Mouse (Mus musculus) retina, postnatal 7 days (tissue): ENCODE measurements at regions not wholly inside any gene's neighbourhood (a gene's known extent, or its start where the extent isn't known, plus 50 kb on each side); places are given as distances from the start of the nearest gene placed in this dataset.

Experiments
- DNase-seq: peaks from one replicate; pipeline ENCODE4 v3.0.0-alpha.2; 2012; ENCODE audit warnings: low read depth, low spot score

DNA sequence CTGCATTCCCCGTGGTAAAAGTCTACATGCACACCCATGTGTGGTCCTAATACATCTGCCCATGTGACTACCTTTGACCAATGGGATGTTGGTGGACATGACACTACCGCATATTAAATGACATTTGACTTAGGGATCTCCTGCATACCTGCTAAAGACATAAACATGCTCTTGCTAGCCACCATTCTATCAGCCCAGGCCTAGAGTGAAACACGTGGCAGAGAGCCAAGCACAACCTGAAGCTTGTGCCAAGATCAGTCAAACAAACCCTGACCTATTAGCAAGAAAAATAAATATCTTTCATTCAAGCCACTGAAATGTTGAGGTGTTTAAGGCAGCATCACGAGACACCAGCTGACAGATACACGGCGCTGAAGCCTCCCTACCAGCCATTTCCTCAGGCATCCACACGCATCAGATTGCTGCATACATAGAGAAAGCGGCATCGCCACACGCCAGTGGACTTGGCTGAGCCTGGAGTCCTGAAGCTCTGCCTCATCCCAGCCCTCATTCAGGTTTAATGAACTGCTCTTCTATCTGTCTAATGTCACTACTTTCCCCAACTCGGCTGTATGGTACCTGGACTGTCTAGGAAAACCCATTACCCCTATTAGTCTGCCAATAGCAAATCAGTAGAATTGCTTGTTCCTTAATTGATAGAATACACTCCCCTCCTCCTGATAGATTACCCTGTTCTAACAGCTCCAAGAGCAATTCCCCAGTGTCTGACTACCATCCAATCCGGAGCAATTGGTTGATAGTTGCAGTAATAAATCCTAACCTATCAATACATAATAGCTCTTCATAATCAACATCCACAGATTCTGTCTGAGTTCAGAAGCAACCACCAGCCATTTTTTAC is 242.8 kb upstream of the Rsrc1 start:
- DNase-seq, result no peak

DNA sequence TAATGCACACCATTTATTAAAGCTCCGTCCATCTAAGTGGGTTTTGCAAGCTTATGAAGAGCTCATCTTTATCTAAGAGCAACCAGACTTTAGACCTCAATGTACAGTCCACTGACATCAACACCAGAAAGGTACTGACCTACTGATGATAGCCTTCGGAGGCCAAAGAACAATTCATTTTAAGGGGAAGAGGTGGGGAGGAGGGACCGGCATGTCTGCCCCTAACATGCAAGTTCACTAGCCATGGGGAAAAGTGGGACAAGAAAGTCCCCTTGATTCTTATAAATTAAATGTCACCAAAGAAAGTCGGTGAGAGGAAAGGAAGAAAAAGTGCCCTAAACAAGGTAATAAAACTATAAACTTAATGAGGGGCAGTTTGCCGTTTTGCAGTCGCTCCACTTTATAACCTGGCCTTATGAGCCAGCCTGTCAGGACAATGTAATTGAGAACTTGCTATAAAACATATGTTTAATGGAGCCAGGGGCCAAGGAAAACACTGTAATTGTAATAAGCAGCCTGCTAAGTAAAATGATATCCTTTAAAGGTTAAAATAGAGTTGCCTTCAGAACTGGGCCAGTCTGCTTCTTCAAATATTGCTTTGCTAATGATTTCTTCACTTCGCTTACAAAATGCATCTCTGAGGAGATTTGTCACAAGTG is 241.7 kb upstream of the Rsrc1 start:
- DNase-seq, result no peak

DNA sequence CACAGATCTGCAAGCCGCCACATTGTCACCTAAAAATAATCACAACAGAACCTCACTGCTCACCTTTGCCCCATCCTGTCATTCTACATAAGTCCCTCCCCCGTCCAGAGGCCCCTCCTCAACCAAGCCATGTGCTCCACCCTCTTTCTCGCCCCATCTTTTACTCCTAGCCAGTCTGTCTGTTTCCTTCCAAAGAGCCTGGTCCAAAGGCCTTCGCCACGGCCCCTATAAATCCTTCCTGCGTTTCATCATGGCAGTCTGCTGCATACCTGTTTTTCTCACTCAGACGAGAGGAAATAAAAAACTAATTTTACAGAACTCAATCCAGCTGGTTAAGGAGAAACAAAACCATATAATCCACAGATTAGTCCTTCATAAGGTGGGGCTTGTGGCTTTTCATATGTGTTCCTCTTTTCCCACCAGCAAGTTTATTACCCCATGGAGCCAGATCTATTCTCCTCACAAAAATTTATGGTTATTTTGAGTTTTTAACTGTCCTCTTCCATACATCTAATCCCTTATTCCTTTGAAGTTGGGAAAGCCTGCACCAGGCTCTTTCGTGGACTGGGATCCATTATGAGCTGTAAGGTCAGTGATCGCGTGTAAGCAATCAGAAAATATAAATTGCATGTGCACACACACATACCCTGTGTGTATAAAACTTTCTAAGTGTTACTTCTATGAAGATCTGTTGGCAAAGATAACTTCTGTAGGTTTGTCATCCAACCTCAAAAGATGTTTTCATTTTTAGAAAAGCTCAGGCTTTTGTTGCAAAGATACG is 236.9 kb upstream of the Rsrc1 start:
- DNase-seq, result no peak

DNA sequence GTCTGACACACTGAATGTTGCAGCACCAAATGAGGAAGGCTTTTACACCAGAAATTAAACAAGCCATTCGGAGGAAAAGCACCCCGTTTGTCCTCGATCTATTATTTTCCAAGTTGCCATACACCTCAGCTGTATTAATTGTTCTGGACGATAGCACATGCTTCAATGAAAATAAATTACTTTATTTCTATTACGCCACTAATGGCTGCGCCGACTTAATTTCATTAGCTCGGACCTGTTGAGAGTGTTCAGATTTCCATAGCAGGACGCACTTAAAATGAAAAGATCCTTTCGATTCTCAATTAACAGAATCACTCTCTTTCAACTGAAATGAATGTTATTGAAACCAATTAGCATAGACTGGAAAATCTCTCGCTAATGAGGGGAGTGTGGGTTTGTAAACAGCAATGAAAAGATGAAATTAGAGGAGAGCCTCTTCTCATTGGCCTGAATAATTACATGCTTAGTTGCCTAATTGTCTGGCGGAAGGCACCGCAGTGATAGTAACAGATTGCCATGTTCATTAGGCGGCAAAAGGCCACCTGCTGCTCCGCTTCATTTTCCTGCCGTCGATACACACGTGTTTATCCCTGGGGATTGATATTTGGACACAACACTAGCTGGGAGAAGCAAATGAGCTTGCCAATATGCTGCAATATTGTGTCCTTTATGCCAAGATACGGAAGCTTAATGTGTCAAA is 234.7 kb upstream of the Rsrc1 start:
- DNase-seq, result peak; percentile 38

GRCm38 (mm10) chr3:66747073-66747710 is 234.0 kb upstream of the Rsrc1 start:
- DNase-seq, result no peak

DNA sequence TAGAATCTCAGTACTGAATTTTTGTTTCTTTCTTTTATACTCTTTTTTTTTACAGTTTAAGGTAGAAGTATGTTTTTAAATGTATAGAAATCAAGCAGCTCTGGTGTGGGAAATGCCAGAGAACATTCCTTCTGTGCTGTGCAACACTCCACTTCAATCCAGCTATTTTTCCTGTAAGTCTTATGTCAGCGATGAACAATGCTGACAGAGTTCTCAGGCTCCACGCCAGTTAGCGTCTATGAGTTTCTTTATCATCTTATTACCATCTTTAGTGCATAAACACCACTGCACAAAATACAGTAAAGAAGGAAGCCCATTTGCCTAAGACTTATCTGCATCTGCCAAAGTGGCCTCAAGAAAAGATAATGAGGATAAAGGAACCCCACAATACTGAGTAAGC is 223.0 kb upstream of the Rsrc1 start:
- DNase-seq, result no peak

- DNase-seq, result no peak
Measured at GRCm38 (mm10) chr3:66759841-66760240, 221.3 kb upstream of the Rsrc1 start.

GRCm38 (mm10) chr3:66762446-66762845 is 218.7 kb upstream of the Rsrc1 start:
- no peak for DNase-seq

DNA sequence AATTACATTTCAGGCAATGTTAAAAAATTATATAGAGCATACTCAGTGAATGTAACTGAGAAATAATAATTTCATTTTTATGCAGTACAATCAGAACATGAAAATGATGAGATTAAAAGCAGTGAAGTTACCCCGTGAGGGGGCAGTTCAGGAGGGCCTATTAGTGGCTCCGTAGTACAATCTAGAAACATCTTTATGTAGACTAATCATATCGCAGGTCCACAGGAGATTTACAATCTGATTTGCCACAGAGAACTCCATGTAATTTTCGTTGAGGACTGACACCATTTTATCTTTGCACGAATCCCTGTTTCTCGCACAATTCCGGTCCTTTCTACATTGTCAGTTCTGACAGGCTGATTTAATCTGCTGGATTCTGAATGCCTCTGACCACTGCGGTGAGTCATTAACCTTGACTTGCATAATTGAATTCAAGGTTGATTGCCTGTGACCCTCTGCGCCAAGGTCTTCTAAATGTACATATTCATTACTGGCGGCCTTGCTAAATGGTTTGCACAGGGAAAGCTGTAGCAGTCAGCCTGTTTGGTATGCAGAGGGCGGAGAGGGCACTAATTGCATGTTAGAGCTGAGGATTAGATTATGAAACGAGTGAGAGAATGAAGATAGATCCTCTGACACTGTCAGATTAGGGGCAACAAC is 183.7 kb upstream of the Rsrc1 start:
- DNase-seq, result no peak

- DNase-seq, result no peak
Measured at GRCm38 (mm10) chr3:66798292-66798691, 182.9 kb upstream of the Rsrc1 start.

GRCm38 (mm10) chr3:66802538-66802937 is 178.7 kb upstream of the Rsrc1 start:
- DNase-seq, result no peak

GRCm38 (mm10) chr3:66806176-66806575 is 175.0 kb upstream of the Rsrc1 start:
- DNase-seq, result no peak

DNA sequence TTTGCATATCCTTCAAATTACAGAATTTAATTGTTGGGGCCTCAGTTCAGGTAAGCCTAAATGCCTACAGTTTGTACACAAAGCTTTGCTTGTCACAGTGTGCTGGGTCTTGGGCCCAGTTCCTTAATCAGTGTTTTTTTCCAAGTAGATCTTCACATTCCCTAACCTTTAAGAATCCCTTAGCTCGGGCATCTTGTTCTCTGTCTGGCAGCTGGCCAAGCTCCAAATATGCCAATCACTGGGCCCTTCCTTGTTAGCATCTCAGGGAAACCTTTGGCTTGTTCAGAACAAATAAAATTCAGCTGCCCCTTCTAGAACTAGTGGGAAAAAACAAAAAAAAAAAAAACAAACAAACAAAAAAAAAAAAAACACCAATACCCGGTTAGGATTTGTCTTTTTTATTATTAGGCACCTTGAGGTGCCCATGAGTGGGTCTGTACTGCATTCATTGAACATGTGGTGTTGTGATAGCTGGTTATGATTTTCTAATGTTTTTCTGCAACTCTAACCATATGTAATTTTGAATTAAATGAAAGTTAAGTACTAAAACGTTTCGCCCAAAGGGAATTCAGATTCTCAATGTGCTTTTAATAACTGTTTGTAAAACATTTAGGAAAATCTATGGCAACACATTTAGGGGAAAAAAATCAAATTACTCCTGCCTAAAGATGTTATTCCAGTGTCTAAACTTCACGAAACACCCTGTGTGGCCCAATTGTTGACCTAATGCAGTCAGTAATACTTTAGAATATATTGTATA is 168.3 kb upstream of the Rsrc1 start:
- no peak for DNase-seq

DNA sequence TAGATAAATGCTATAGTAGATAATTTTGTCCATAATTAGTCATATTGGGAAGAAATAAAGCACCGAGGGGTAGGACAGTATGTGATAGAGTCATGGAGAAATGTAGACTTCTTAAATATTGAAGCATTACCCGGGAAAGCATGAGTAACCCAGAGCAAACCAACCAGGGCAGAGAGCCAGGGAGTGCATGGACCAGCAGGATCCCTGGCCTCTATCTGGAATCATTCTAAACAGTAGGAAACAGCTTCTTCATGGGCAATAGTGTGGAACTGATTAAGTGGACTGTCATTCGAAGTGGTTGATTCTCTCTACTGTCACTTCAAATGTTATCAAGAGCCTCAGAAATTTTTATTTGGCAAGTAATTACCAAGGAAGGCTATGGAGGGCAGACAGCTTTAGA is 155.4 kb upstream of the Rsrc1 start:
- no peak for DNase-seq
